ENCODE assay signal across 17 mouse cellular contexts in genomic region chr5:134439481-134439880, GRCm38 (mm10). TPM values are rescaled to one million over a fixed set of nuclear protein-coding genes. Genes with fewer than 3 reads are reported as not detected.
DNase-seq lines count a peak whose midpoint lies in the region; ATAC-seq and TF ChIP-seq lines count a peak whose summit lies in the region.
"Had no signal": no experiment of that assay in that cellular context is flagged by ENCODE, and none has a peak within 500 bp of the region (broad histone marks: within the 10 kb centered on the region; RNA-seq: fewer than 3 reads in every experiment).

No protein-coding gene starts in this region.

- no peak overlapping the region for H3K4me3 ChIP-seq in heart, embryonic 13.5 days
- no peak overlapping the region for H3K4me3 ChIP-seq in lung, embryonic 15.5 days
- no peak overlapping the region for H3K4me3 ChIP-seq in myocyte
- H3K4me3 ChIP-seq: forebrain, embryonic 10.5 days; left cerebral cortex, adult 2 months; midbrain, embryonic 13.5 days had no signal

- no peak for DNase-seq in heart, postnatal 4 days
- no peak for DNase-seq in lung, postnatal 14 days
- DNase-seq in R1 (ENCODE audit: low read depth, low spot score), result peak; percentile 90
- DNase-seq in adrenal gland, postnatal 14 days, result no peak
- no peak for DNase-seq in right cerebral cortex, postnatal 36 days (ENCODE audit: low spot score in 2 of 2)
- DNase-seq: forebrain, postnatal 0 days; right cerebral cortex, postnatal 25 days; thymus, postnatal 25 days had no signal

- 91% methylated on average over 7 of the region's 7 CpGs for WGBS in heart, embryonic 13.5 days
- 91% methylated on average over 7 of the region's 7 CpGs for WGBS in lung, embryonic 15.5 days

- H3K27ac ChIP-seq in heart, embryonic 13.5 days (replicated peaks), result peak overlapping the region; percentile 79
- peak overlapping the region; percentile 38; the same call in 1 of the 2 replicates for H3K27ac ChIP-seq in lung, embryonic 15.5 days
- H3K27ac ChIP-seq: forebrain, embryonic 10.5 days; left cerebral cortex, adult 2 months; midbrain, embryonic 13.5 days had no signal

- no peaks in the 10 kb centered on the region for H3K27me3 ChIP-seq in heart, embryonic 13.5 days (replicated peaks)
- H3K27me3 ChIP-seq in lung, embryonic 15.5 days, result no peaks in the 10 kb centered on the region
- no peaks in the 10 kb centered on the region for H3K27me3 ChIP-seq in myocyte (ENCODE audit: control insufficient read depth, insufficient read depth, insufficient read length)
- H3K27me3 ChIP-seq: CH12.LX; midbrain, embryonic 13.5 days had no signal

- H3K4me1 ChIP-seq in heart, embryonic 13.5 days, result peaks cover 78% of the 10 kb centered on the region
- H3K4me1 ChIP-seq in lung, embryonic 15.5 days, result peaks cover 53% of the 10 kb centered on the region

- TF ChIP-seq POLR2A in myocyte (IDR thresholded peaks at IDR 0.05; ENCODE audit: insufficient read length, low read depth), result no peak

- no peak for ATAC-seq in heart, embryonic 13.5 days (ENCODE audit: extremely low read depth, insufficient number of reproducible peaks, low FRiP score, low TSS enrichment)
- no peak for ATAC-seq in lung, embryonic 15.5 days (ENCODE audit: borderline replicate concordance, extremely low read depth, low FRiP score, low TSS enrichment)
- ATAC-seq: forebrain, postnatal 0 days; midbrain, embryonic 13.5 days had no signal

- H3K9me3 ChIP-seq in heart, embryonic 13.5 days, result 0 out of 2 replicates have a peak, but pooled peaks cover 7% of the 10 kb centered on the region
- no peaks in the 10 kb centered on the region for H3K9me3 ChIP-seq in lung, embryonic 15.5 days

- H3ac ChIP-seq in myocyte (ENCODE audit: control insufficient read depth, insufficient read length), result no peak overlapping the region

- H3K36me3 ChIP-seq in heart, embryonic 13.5 days, result peaks cover 30% of the 10 kb centered on the region
- H3K36me3 ChIP-seq in lung, embryonic 15.5 days, result no peaks in the 10 kb centered on the region
- H3K36me3 ChIP-seq in myocyte (ENCODE audit: control insufficient read depth, insufficient read depth), result peaks cover 3% of the 10 kb centered on the region

- no peak overlapping the region for H3K4me2 ChIP-seq in heart, embryonic 13.5 days
- no peak overlapping the region for H3K4me2 ChIP-seq in lung, embryonic 15.5 days
- H3K4me2 ChIP-seq in myocyte (ENCODE audit: low read depth), result peak overlapping the region; percentile 53
- H3K4me2 ChIP-seq: liver, embryonic 11.5 days; midbrain, embryonic 13.5 days had no signal

- H3K79me2 ChIP-seq in myocyte (ENCODE audit: control insufficient read depth, insufficient read depth), result peaks cover 92% of the 10 kb centered on the region

- no peak overlapping the region for H3K9ac ChIP-seq in heart, embryonic 13.5 days
- no peak overlapping the region for H3K9ac ChIP-seq in lung, embryonic 15.5 days
- H3K9ac ChIP-seq: forebrain, postnatal 0 days; midbrain, embryonic 13.5 days had no signal

TF ChIP-seq in myocyte, 11 proteins besides CTCF, POLR2A, EP300 and RAD21:
- TF ChIP-seq E2F4 (IDR thresholded peaks at IDR 0.05; ENCODE audit: insufficient read depth), result no peak
- no peak for TF ChIP-seq TCF3 (IDR thresholded peaks at IDR 0.05; ENCODE audit: insufficient read length, low read depth)
- TF ChIP-seq POLR2AphosphoS2 (IDR thresholded peaks at IDR 0.05; ENCODE audit: insufficient read length, low read depth), result no peak
- TF ChIP-seq TCF12 (IDR thresholded peaks at IDR 0.05; ENCODE audit: insufficient read depth, poor library complexity, severe bottlenecking), result no peak
- no peak for TF ChIP-seq USF1 (IDR thresholded peaks at IDR 0.05; ENCODE audit: low read depth)
- no peak for TF ChIP-seq MAX (IDR thresholded peaks at IDR 0.05; ENCODE audit: low read depth)
TF ChIP-seq in myocyte: peak in this region for 0.

RNA-seq across cellular contexts. Expression of gene Gtf2ird1, which starts 17.0 kb away (rescaled TPM):
- 53.4 and 56.5 TPM in 2 replicates for polyA plus RNA-seq in heart, embryonic 13.5 days (2015; fragmentation: Nextera tagmentation; extraction: Ambion mirVana)
- total RNA-seq in heart, postnatal 4 days (2021), result 10 to 100 TPM; 59.8 to 60.3 TPM
- polyA plus RNA-seq in lung, embryonic 15.5 days (2015; fragmentation: Nextera tagmentation; extraction: Ambion mirVana), result 75.2 and 78.0 TPM in 2 replicates
- polyA plus RNA-seq in myocyte (2012; fragmentation: generic; extraction: Trizol), result 62.0 TPM
- 61.7 and 69.6 TPM in 2 replicates for total RNA-seq in adrenal gland, postnatal 14 days (2021)
- total RNA-seq: neutrophil, adult 5-6 weeks had no signal
